Mouse (Mus musculus) kidney, postnatal 0 days (tissue): Measurements from ENCODE around the gene Myt1l. TPM values are rescaled to one million over a fixed set of nuclear protein-coding genes. Genes with fewer than 3 reads are reported as not detected.

Experiments
- ATAC-seq: fragments of 200-750 bp; cut with Nextera tagmentation; replicated peaks from 2 replicates; pipeline ENCODE4 v1.8.0; 2017; ENCODE audit warnings: low read depth, moderate number of reproducible peaks, moderate TSS enrichment, moderate library complexity; ENCODE audit not compliant: low FRiP score
- DNase-seq: peaks from one replicate; pipeline ENCODE4 v3.0.0-alpha.2; 2016; ENCODE audit warnings: low spot score
- H3K27ac ChIP-seq: fragments of 300-500 bp; sonication (generic); 2 replicates; pipeline ENCODE4 v1.5.1; 2014; ENCODE audit warnings: mild to moderate bottlenecking
- H3K27me3 ChIP-seq: fragments of 300-500 bp; sonication (generic); 2 replicates; pipeline ENCODE4 v1.6.1; 2014; ENCODE audit warnings: low read length, mixed read lengths; ENCODE audit not compliant: insufficient read depth
- H3K36me3 ChIP-seq: fragments of 300-500 bp; sonication (generic); 2 replicates; pipeline ENCODE4 v1.6.1; 2014; ENCODE audit warnings: low read length, mixed read lengths; ENCODE audit not compliant: insufficient read depth
- H3K4me1 ChIP-seq: fragments of 300-500 bp; sonication (generic); replicated peaks from 2 replicates; pipeline ENCODE4 v1.6.1; 2014; ENCODE audit warnings: antibody characterized with exemption, low read length, mixed read lengths; ENCODE audit not compliant: insufficient read depth
- H3K4me2 ChIP-seq: fragments of 300-500 bp; sonication (generic); 2 replicates; pipeline ENCODE4 v1.6.1; 2014; ENCODE audit warnings: mild to moderate bottlenecking, low read length, moderate library complexity, mixed read lengths
- H3K4me3 ChIP-seq: fragments of 300-500 bp; sonication (generic); replicated peaks from 2 replicates; pipeline ENCODE4 v1.5.1; 2014; ENCODE audit warnings: low read depth, low read length
- H3K9ac ChIP-seq: fragments of 300-500 bp; sonication (generic); 2 replicates; pipeline ENCODE4 v1.6.1; 2014; ENCODE audit warnings: low read depth, low read length
- H3K9me3 ChIP-seq: fragments of 300-500 bp; sonication (generic); replicated peaks from 2 replicates; pipeline ENCODE4 v1.6.1; 2016; ENCODE audit warnings: low read length, inconsistent platforms, mixed read lengths
- CTCF ChIP-seq: IDR thresholded peaks from 2 replicates; pipeline ENCODE4 v1.5.1; 2016; ENCODE audit warnings: antibody characterized with exemption, low read depth, mild to moderate bottlenecking, moderate library complexity
- WGBS: fragments of 180-500 bp; shearing (Covaris S2); extraction: QIAGEN DNeasy Blood & Tissue Kit; methylation state at CpG from one replicate; pipeline ENCODE4 v1.1.7; 2014; 5-methylcytosine and 5-hydroxymethylcytosine counted together
- polyA plus RNA-seq: library from polyadenylated mRNA; unstranded; fragments of >200 nt; fragmentation: Nextera tagmentation; extraction: Ambion mirVana; gene quantifications from 2 replicates; pipeline ENCODE4 v1.2.1, GENCODE M21; 2015

Gene Myt1l
- polyA plus RNA-seq, 1 experiment from 2014 or later: 0.07 TPM

GRCm38 (mm10) chr12:29854151-29854585 lies 326.0 kb downstream of the Myt1l start:
- no peak overlapping the region for H3K4me2 ChIP-seq
- no peaks in the 10 kb centered on the region for H3K27me3 ChIP-seq
- WGBS: 85% methylated on average over 9 of the region's 9 CpGs
- no peak for TF ChIP-seq CTCF
- H3K27ac ChIP-seq: no peak overlapping the region
- H3K4me1 ChIP-seq: no peaks in the 10 kb centered on the region
- no peaks in the 10 kb centered on the region for H3K36me3 ChIP-seq
- DNase-seq: no peak
- H3K9ac ChIP-seq: no peak overlapping the region
- H3K9me3 ChIP-seq: no peaks in the 10 kb centered on the region
- no peak for ATAC-seq
- no peak overlapping the region for H3K4me3 ChIP-seq

- H3K36me3 ChIP-seq: no peaks in the 10 kb centered on the region
- 24% methylated on average over 5 of the region's 5 CpGs for WGBS
- H3K27me3 ChIP-seq: no peaks in the 10 kb centered on the region
- H3K4me1 ChIP-seq: no peaks in the 10 kb centered on the region
- peak; percentile 54 for DNase-seq
- peak; percentile 76 for TF ChIP-seq CTCF
- H3K9ac ChIP-seq: no peak overlapping the region
- H3K4me3 ChIP-seq: no peak overlapping the region
- no peak overlapping the region for H3K4me2 ChIP-seq
- no peak for ATAC-seq
- no peak overlapping the region for H3K27ac ChIP-seq
- no peaks in the 10 kb centered on the region for H3K9me3 ChIP-seq
Observed at GRCm38 (mm10) chr12:29855007-29855406, 326.8 kb downstream of the Myt1l start.

GRCm38 (mm10) chr12:29860986-29861385 lies 332.8 kb downstream of the Myt1l start:
- Histone ChIP-seq H3K4me1 (no peaks in the 10 kb centered on the region), H3K4me3 (no peak overlapping the region), H3K9ac (no peak overlapping the region), H3K36me3 (no peaks in the 10 kb centered on the region), H3K4me2 (no peak overlapping the region), H3K9me3 (no peaks in the 10 kb centered on the region), H3K27me3 (no peaks in the 10 kb centered on the region), H3K27ac (no peak overlapping the region)
- 41% methylated on average over 2 of the region's 2 CpGs for WGBS
- no peak for TF ChIP-seq CTCF
- ATAC-seq (no peak), DNase-seq (no peak)

GRCm38 (mm10) chr12:29868295-29868694 lies 340.1 kb downstream of the Myt1l start:
- Histone ChIP-seq H3K4me3 (no peak overlapping the region), H3K4me1 (no peaks in the 10 kb centered on the region), H3K27ac (no peak overlapping the region), H3K27me3 (no peaks in the 10 kb centered on the region), H3K9ac (no peak overlapping the region), H3K4me2 (no peak overlapping the region), H3K36me3 (no peaks in the 10 kb centered on the region), H3K9me3 (no peaks in the 10 kb centered on the region)
- WGBS: 75% methylated on average over 4 of the region's 4 CpGs
- DNase-seq (no peak), ATAC-seq (no peak)
- TF ChIP-seq CTCF: no peak

- no peaks in the 10 kb centered on the region for H3K27me3 ChIP-seq
- WGBS: 86% methylated on average over 9 of the region's 9 CpGs
- TF ChIP-seq CTCF: no peak
Observed at GRCm38 (mm10) chr12:29868781-29869180, 340.6 kb downstream of the Myt1l start.

GRCm38 (mm10) chr12:29872156-29872815 lies 344.1 kb downstream of the Myt1l start:
- Histone ChIP-seq H3K9me3 (no peaks in the 10 kb centered on the region), H3K27ac (no peak overlapping the region), H3K4me1 (no peaks in the 10 kb centered on the region), H3K36me3 (no peaks in the 10 kb centered on the region), H3K4me3 (no peak overlapping the region), H3K9ac (no peak overlapping the region), H3K27me3 (no peaks in the 10 kb centered on the region), H3K4me2 (no peak overlapping the region)
- no peak for TF ChIP-seq CTCF
- WGBS: 45% methylated on average over 7 of the region's 7 CpGs
- ATAC-seq (no peak), DNase-seq (peak; percentile 3)

More at GRCm38 (mm10) chr12:29868781-29869180, 340.6 kb downstream of the Myt1l start:
- DNase-seq (no peak), ATAC-seq (no peak)
- no peaks in the 10 kb centered on the region for H3K9me3 ChIP-seq
- no peak overlapping the region for H3K4me2 ChIP-seq
- no peak overlapping the region for H3K9ac ChIP-seq
- no peak overlapping the region for H3K4me3 ChIP-seq
- no peaks in the 10 kb centered on the region for H3K4me1 ChIP-seq
- H3K27ac ChIP-seq: no peak overlapping the region
- no peaks in the 10 kb centered on the region for H3K36me3 ChIP-seq
